Mouse (Mus musculus) midbrain, embryonic 15.5 days (tissue): ENCODE measurements at regions not wholly inside any gene's neighbourhood (a gene's known extent, or its start where the extent isn't known, plus 50 kb on each side); places are given as distances from the start of the nearest gene placed in this dataset.

Experiments used
- ATAC-seq: fragments of 200-750 bp; cut with Nextera tagmentation; replicated peaks from 2 replicates; pipeline ENCODE4 v1.8.0; 2017; ENCODE audit warnings: moderate TSS enrichment
- H3K27ac ChIP-seq: fragments of 300-500 bp; sonication (generic); 2 replicates; pipeline ENCODE4 v1.5.1; 2015; ENCODE audit warnings: mild to moderate bottlenecking, inconsistent platforms
- H3K27me3 ChIP-seq: fragments of 300-500 bp; sonication (generic); replicated peaks from 2 replicates; pipeline ENCODE4 v1.6.1; 2015; ENCODE audit warnings: inconsistent platforms
- H3K36me3 ChIP-seq: fragments of 300-500 bp; sonication (generic); replicated peaks from 2 replicates; pipeline ENCODE4 v1.6.1; 2015; ENCODE audit warnings: inconsistent platforms
- H3K4me1 ChIP-seq: fragments of 300-500 bp; sonication (generic); 2 replicates; pipeline ENCODE4 v1.6.1; 2015; ENCODE audit warnings: inconsistent platforms
- H3K4me2 ChIP-seq: fragments of 300-500 bp; sonication (generic); 2 replicates; pipeline ENCODE4 v1.6.1; 2015; ENCODE audit warnings: inconsistent platforms, mild to moderate bottlenecking, moderate library complexity
- H3K4me3 ChIP-seq: fragments of 300-500 bp; sonication (generic); 2 replicates; pipeline ENCODE4 v1.5.1; 2015; ENCODE audit warnings: mild to moderate bottlenecking, inconsistent platforms
- H3K9ac ChIP-seq: fragments of 300-500 bp; sonication (generic); 2 replicates; pipeline ENCODE4 v1.6.1; 2015; ENCODE audit warnings: mild to moderate bottlenecking, inconsistent platforms
- H3K9me3 ChIP-seq: fragments of 300-500 bp; sonication (generic); 2 replicates; pipeline ENCODE4 v1.6.1; 2016; ENCODE audit warnings: inconsistent platforms
- WGBS: fragments of 180-500 bp; shearing (Covaris S2); methylation state at CpG from one replicate; pipeline ENCODE4 v1.1.7; 2015; ENCODE audit warnings: mixed read lengths; 5-methylcytosine and 5-hydroxymethylcytosine counted together

GRCm38 (mm10) chr11:82576019-82576418, 187.3 kb downstream of the Tmem132e start:
- H3K27ac ChIP-seq, result no peak overlapping the region
- no peak for ATAC-seq
- H3K9ac ChIP-seq, result no peak overlapping the region
- 67% methylated on average over 3 of the region's 3 CpGs for WGBS
- no peak overlapping the region for H3K4me2 ChIP-seq
- H3K36me3 ChIP-seq, result no peaks in the 10 kb centered on the region
- peaks cover 13% of the 10 kb centered on the region for H3K4me1 ChIP-seq
- no peak overlapping the region for H3K4me3 ChIP-seq
- H3K9me3 ChIP-seq, result no peaks in the 10 kb centered on the region
- H3K27me3 ChIP-seq, result no peaks in the 10 kb centered on the region

DNA sequence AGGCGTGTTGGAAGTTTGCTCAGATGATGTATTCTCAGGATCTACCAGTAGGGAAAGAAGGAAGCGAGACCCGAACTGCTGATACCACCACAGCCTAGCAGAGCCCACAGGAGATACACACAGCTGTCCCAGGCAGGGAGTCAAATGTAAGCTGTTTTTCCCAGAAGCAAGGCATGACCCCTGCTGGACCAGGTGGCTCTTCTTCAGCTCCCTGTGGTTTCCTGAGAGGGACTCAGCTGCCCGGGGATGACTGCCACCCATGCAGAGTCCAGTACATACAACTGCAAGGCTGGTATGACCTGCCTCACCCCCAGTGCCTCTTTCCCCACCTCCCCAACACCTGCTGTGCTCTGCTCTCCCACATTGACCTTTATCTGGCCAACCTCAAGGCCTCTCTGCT, 184.4 kb downstream of the Tmem132e start:
- H3K4me3 ChIP-seq, result no peak overlapping the region
- 85% methylated on average over 4 of the region's 4 CpGs for WGBS
- H3K9ac ChIP-seq, result no peak overlapping the region
- no peak overlapping the region for H3K27ac ChIP-seq
- no peaks in the 10 kb centered on the region for H3K9me3 ChIP-seq
- no peaks in the 10 kb centered on the region for H3K36me3 ChIP-seq
- H3K27me3 ChIP-seq, result no peaks in the 10 kb centered on the region
- H3K4me1 ChIP-seq, result peaks cover 6% of the 10 kb centered on the region
- no peak for ATAC-seq
- H3K4me2 ChIP-seq, result no peak overlapping the region

DNA sequence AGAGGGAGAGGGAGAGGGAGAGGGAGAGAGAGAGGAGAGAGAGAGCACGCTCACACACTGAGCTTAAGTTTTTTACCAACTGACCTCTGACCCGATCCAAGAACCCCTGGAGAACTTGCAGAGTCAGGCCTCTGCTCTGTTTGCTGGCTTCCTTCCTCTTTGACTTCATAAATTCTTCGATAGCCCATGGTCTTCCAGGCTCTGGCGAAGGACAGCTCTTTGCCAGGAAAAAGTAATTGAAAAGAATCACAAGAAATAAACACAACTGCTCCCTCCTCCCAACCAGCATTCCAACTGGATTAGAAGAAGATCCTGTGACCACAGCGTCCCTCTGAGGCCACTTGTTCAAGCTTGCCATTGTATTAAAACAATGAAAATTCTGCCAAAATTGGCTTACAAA, 182.8 kb downstream of the Tmem132e start:
- no peaks in the 10 kb centered on the region for H3K36me3 ChIP-seq
- H3K4me1 ChIP-seq, result peaks cover 20% of the 10 kb centered on the region
- no peak overlapping the region for H3K4me3 ChIP-seq
- ATAC-seq, result no peak
- no peak overlapping the region for H3K9ac ChIP-seq
- WGBS, result 15% methylated on average over 5 of the region's 5 CpGs
- no peak overlapping the region for H3K4me2 ChIP-seq
- H3K27ac ChIP-seq, result no peak overlapping the region
- no peaks in the 10 kb centered on the region for H3K27me3 ChIP-seq
- H3K9me3 ChIP-seq, result no peaks in the 10 kb centered on the region

DNA sequence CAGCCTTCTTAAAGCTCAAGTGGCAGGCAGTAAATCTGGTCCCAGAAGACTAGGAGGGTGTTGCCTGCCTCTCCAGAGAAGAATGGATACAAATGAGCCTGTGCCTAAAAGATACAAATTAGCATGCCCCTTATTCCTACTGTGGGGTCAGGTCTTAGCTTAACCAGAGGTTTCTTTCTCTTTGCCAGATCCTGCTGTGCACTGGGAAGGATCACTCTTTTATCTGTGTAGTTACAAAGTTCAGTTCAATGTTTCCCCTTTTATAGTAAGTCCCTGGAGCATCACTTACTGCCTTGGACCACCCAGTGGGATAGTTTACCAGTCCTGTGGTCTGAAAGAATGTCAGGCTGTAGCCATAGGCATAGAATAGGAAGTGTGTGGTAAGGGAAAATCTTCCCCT, 181.1 kb downstream of the Tmem132e start:
- Histone ChIP-seq H3K27me3 (no peaks in the 10 kb centered on the region), H3K4me2 (no peak overlapping the region), H3K27ac (no peak overlapping the region), H3K4me1 (peaks cover 22% of the 10 kb centered on the region), H3K9me3 (no peaks in the 10 kb centered on the region), H3K9ac (no peak overlapping the region), H3K4me3 (no peak overlapping the region), H3K36me3 (no peaks in the 10 kb centered on the region)
- ATAC-seq, result no peak

DNA sequence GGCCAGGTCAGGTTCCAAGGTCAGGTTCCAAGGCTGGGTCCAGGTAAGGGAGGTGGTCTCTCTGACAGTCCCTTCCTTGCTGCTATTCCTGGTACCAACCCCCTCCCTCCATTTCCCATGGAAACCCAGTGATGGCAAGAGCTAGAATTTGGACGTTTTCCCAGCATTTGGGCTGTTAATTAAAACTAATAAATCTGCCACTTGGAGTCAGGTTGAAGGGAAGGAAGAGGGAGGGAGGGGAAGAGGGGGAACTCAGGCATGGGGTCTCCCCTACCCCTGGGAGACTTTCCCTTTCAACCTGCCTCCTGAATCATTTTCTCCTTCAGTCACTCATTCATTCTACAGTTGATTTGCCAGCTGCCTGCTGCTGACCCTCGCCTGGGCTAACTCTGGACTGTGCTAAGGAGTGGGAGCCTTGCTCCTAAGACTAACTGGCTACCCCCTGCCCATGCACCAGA, 179.5 kb downstream of the Tmem132e start:
- 31% methylated on average over 2 of the region's 2 CpGs for WGBS

DNA sequence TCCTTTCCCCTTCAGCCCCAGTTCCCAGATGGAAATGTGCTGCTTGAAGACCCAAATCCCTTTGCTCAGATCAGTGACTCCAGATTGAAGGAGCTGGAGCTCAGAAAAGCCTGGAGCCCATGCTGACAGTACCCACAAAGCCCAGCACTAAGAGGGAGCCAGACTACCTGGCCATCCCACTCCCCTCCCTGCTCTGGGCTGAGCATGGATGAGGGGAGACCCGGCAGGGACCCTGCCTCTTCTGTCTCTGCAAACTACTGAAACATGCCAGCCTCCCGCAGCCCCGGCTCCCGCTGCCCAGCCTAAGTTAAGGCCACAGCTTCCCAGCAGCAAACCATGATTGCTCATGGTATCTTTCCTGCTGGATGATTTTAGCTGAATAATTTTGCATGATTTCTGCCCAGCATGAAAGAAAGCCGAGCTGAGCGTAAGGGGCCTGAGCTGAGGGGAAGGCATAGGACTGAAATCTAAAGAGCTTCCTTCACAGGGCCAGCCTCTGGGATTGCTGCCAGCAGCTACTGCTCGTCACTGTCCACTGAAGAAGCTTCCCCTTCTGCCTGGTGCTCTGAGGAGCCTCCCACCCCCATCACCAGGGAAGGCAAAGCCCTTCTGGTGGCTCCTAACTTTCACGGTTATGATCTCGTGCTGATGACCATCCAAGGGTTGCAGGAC, 178.4 kb downstream of the Tmem132e start:
- H3K9me3 ChIP-seq, result no peaks in the 10 kb centered on the region
- no peak overlapping the region for H3K4me3 ChIP-seq
- 50% methylated on average over 9 of the region's 9 CpGs for WGBS
- H3K4me1 ChIP-seq, result peaks cover 22% of the 10 kb centered on the region
- no peaks in the 10 kb centered on the region for H3K36me3 ChIP-seq
- H3K27ac ChIP-seq, result no peak overlapping the region
- no peak for ATAC-seq
- H3K4me2 ChIP-seq, result no peak overlapping the region
- H3K27me3 ChIP-seq, result no peaks in the 10 kb centered on the region
- H3K9ac ChIP-seq, result no peak overlapping the region

More for the DNA sequence above, 179.5 kb downstream of the Tmem132e start:
- Histone ChIP-seq H3K9me3 (no peaks in the 10 kb centered on the region), H3K4me3 (no peak overlapping the region), H3K36me3 (no peaks in the 10 kb centered on the region), H3K27me3 (no peaks in the 10 kb centered on the region), H3K9ac (no peak overlapping the region), H3K27ac (no peak overlapping the region), H3K4me2 (no peak overlapping the region), H3K4me1 (peaks cover 22% of the 10 kb centered on the region)
- ATAC-seq, result no peak

GRCm38 (mm10) chr11:82566092-82566491, 177.4 kb downstream of the Tmem132e start:
- Histone ChIP-seq H3K36me3 (no peaks in the 10 kb centered on the region), H3K4me2 (no peak overlapping the region), H3K9ac (no peak overlapping the region), H3K9me3 (no peaks in the 10 kb centered on the region), H3K27me3 (no peaks in the 10 kb centered on the region), H3K4me3 (no peak overlapping the region), H3K4me1 (peaks cover 22% of the 10 kb centered on the region), H3K27ac (no peak overlapping the region)
- 72% methylated on average over 4 of the region's 4 CpGs for WGBS
- ATAC-seq, result no peak

GRCm38 (mm10) chr11:82564181-82564580, 175.5 kb downstream of the Tmem132e start:
- Histone ChIP-seq H3K4me3 (no peak overlapping the region), H3K27ac (no peak overlapping the region), H3K9me3 (no peaks in the 10 kb centered on the region), H3K4me2 (no peak overlapping the region), H3K36me3 (no peaks in the 10 kb centered on the region), H3K27me3 (no peaks in the 10 kb centered on the region), H3K4me1 (peaks cover 20% of the 10 kb centered on the region), H3K9ac (no peak overlapping the region)
- WGBS, result 78% methylated on average over 10 of the region's 10 CpGs
- no peak for ATAC-seq

GRCm38 (mm10) chr11:82542028-82542427, 153.3 kb downstream of the Tmem132e start:
- WGBS, result 91% methylated on average over 3 of the region's 3 CpGs
- H3K27ac ChIP-seq, result no peak overlapping the region
- no peaks in the 10 kb centered on the region for H3K27me3 ChIP-seq
- H3K36me3 ChIP-seq, result no peaks in the 10 kb centered on the region
- H3K9ac ChIP-seq, result no peak overlapping the region
- H3K9me3 ChIP-seq, result no peaks in the 10 kb centered on the region
- H3K4me3 ChIP-seq, result no peak overlapping the region
- no peaks in the 10 kb centered on the region for H3K4me1 ChIP-seq
- ATAC-seq, result no peak
- no peak overlapping the region for H3K4me2 ChIP-seq

GRCm38 (mm10) chr11:82541376-82541775, 152.7 kb downstream of the Tmem132e start:
- 88% methylated on average over 7 of the region's 7 CpGs for WGBS
- no peak overlapping the region for H3K4me3 ChIP-seq
- no peak for ATAC-seq

GRCm38 (mm10) chr11:82537931-82538330, 149.2 kb downstream of the Tmem132e start:
- no peak overlapping the region for H3K9ac ChIP-seq
- no peak overlapping the region for H3K27ac ChIP-seq
- no peak overlapping the region for H3K4me3 ChIP-seq
- H3K9me3 ChIP-seq, result no peaks in the 10 kb centered on the region
- H3K4me2 ChIP-seq, result no peak overlapping the region
- ATAC-seq, result no peak
- 83% methylated on average over 3 of the region's 3 CpGs for WGBS
- H3K27me3 ChIP-seq, result no peaks in the 10 kb centered on the region
- no peaks in the 10 kb centered on the region for H3K36me3 ChIP-seq
- no peaks in the 10 kb centered on the region for H3K4me1 ChIP-seq

More at GRCm38 (mm10) chr11:82541376-82541775, 152.7 kb downstream of the Tmem132e start:
- no peaks in the 10 kb centered on the region for H3K36me3 ChIP-seq
- no peak overlapping the region for H3K4me2 ChIP-seq
- H3K4me1 ChIP-seq, result no peaks in the 10 kb centered on the region
- no peak overlapping the region for H3K9ac ChIP-seq
- H3K27ac ChIP-seq, result no peak overlapping the region
- H3K9me3 ChIP-seq, result no peaks in the 10 kb centered on the region
- no peaks in the 10 kb centered on the region for H3K27me3 ChIP-seq

GRCm38 (mm10) chr11:82523200-82523802, 134.6 kb downstream of the Tmem132e start:
- no peaks in the 10 kb centered on the region for H3K36me3 ChIP-seq
- WGBS, result 17% methylated on average over 4 of the region's 4 CpGs
- peaks cover 29% of the 10 kb centered on the region for H3K4me1 ChIP-seq
- no peak overlapping the region for H3K4me2 ChIP-seq
- H3K9ac ChIP-seq, result no peak overlapping the region
- H3K27ac ChIP-seq, result peak overlapping the region; percentile 68
- H3K27me3 ChIP-seq, result no peaks in the 10 kb centered on the region
- H3K4me3 ChIP-seq, result no peak overlapping the region
- ATAC-seq, result no peak
- no peaks in the 10 kb centered on the region for H3K9me3 ChIP-seq

GRCm38 (mm10) chr11:82521383-82521782, 132.7 kb downstream of the Tmem132e start:
- no peaks in the 10 kb centered on the region for H3K9me3 ChIP-seq
- peaks cover 29% of the 10 kb centered on the region for H3K4me1 ChIP-seq
- no peaks in the 10 kb centered on the region for H3K36me3 ChIP-seq
- WGBS, result 44% methylated on average over 9 of the region's 9 CpGs
- no peak overlapping the region for H3K4me3 ChIP-seq
- H3K27me3 ChIP-seq, result no peaks in the 10 kb centered on the region
- no peak overlapping the region for H3K9ac ChIP-seq
- ATAC-seq, result no peak
- H3K4me2 ChIP-seq, result no peak overlapping the region
- H3K27ac ChIP-seq, result no peak overlapping the region
